Mouse (Mus musculus): ENCODE measurements around the gene Mrpl23. TPM values are rescaled to one million over a fixed set of nuclear protein-coding genes. Genes with fewer than 3 reads are reported as not detected.

Mrpl23 gene
- polyA plus RNA-seq, 1 experiment: 21.3 TPM

DNA sequence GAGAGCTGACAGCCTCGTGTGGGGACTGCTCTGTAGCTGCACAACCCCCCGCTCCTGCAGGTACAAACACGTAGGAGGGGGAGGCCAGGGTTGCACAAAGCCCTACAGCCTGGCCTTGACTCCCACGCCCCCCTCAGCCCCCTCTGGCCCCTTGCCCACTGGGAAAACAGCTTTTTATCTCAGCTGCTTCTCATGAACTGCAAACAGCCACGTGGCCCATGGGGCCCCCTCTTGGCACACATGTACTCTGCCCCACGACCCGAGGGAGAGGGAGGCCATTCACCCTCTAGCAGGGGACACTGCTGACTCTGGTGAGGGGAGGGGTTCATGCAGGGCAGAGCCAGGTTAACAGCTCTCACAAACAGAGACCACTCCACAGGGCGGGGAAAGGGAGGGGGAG lies 36.5 kb downstream of the Mrpl23 start:
- Histone ChIP-seq H3K27me3 (ENCODE audit: control insufficient read depth, insufficient read depth, low read length) (no peaks in the 10 kb centered on the region), H3K4me3 (ENCODE audit: control insufficient read depth, insufficient read depth, low read length) (no peak overlapping the region), H3K36me3 (ENCODE audit: control insufficient read depth, insufficient read depth, low read length) (no peaks in the 10 kb centered on the region), H3K27ac (ENCODE audit: control insufficient read depth, insufficient read depth, low read length) (no peak overlapping the region), H3K4me1 (replicated peaks; ENCODE audit: control insufficient read depth, insufficient read depth, low read length) (0 out of 2 replicates have a peak, but pooled peaks cover 5% of the 10 kb centered on the region)
- DNase-seq: no peak
- 71% methylated on average over 8 of the region's 8 CpGs for WGBS
- TF ChIP-seq POLR2A (IDR thresholded peaks at IDR 0.05; ENCODE audit: control insufficient read depth, extremely low read depth, insufficient read depth, low read length, poor library complexity) (no peak), CTCF (IDR thresholded peaks at IDR 0.05; ENCODE audit: borderline replicate concordance, control insufficient read depth, extremely low read depth, insufficient read depth, low read length, poor library complexity) (no peak)

DNA sequence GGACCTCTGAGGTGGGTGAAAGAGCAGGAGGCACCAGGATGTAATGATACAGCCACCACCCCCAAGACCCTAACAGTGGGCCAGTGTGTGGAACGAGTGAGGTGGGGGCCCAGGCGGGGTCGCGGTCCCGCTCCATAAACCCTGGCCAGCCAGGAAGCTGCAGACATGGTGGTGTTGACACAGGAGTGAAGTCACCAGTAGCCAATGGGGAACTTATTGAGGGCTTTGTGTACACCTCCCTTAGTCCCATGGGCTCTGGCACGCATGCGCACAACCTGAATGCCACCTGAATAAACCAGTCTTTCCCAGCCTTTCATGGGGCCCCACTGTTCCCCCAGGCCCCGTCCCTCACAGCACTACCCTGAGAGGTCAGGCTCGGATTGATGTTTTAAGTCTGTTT lies 38.1 kb downstream of the Mrpl23 start:
- Histone ChIP-seq H3K27me3 (ENCODE audit: control insufficient read depth, insufficient read depth, low read length) (no peaks in the 10 kb centered on the region), H3K36me3 (ENCODE audit: control insufficient read depth, insufficient read depth, low read length) (no peaks in the 10 kb centered on the region), H3K27ac (ENCODE audit: control insufficient read depth, insufficient read depth, low read length) (no peak overlapping the region), H3K4me3 (ENCODE audit: control insufficient read depth, insufficient read depth, low read length) (no peak overlapping the region), H3K4me1 (replicated peaks; ENCODE audit: control insufficient read depth, insufficient read depth, low read length) (0 out of 2 replicates have a peak, but pooled peaks cover 5% of the 10 kb centered on the region)
- TF ChIP-seq CTCF (IDR thresholded peaks at IDR 0.05; ENCODE audit: borderline replicate concordance, control insufficient read depth, extremely low read depth, insufficient read depth, low read length, poor library complexity): no peak
- TF ChIP-seq POLR2A (IDR thresholded peaks at IDR 0.05; ENCODE audit: control insufficient read depth, extremely low read depth, insufficient read depth, low read length, poor library complexity): no peak
- no peak for DNase-seq
- 91% methylated on average over 9 of the region's 9 CpGs for WGBS

DNA sequence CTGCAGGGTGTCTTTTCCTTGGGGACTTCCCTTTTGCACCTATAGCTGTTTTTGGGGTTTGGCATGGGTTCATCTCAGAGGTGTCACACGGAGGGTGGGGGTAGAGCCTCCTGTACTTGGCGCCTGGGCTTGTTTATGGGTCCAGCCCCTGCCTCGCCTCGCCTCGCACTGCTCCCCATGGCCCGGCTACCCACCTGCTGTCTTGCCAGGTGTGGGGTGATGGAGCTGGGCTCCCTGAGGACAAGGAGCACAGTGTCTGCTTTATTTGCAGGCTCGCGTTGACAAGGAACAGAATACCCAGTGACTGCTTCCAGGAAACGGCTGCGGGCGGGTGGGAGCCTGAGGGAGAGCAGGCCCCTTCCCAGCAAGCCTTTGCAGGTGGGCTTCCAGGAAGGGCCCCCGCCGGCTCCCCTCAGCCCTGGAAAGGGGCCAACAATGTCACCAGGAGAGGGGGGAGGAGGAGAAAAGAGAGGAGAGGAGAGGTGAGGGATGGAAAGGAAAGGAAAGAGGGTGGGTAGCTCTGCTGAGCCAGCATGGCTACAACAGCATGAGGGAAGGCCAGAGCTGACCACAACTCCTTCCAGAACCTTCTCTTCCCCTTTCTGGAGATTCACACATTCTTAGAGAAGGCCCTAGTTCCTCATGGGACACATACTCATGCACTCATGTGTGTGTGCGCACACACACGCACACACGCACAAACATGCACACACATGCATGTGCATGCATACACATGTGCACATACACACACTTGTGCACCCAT lies 39.2 kb downstream of the Mrpl23 start:
- 36% methylated on average over 16 of the region's 16 CpGs for WGBS
- H3K4me1 ChIP-seq (replicated peaks; ENCODE audit: control insufficient read depth, insufficient read depth, low read length): 0 out of 2 replicates have a peak, but pooled peaks cover 5% of the 10 kb centered on the region
- H3K4me3 ChIP-seq (ENCODE audit: control insufficient read depth, insufficient read depth, low read length): no peak overlapping the region
- no peaks in the 10 kb centered on the region for H3K36me3 ChIP-seq (ENCODE audit: control insufficient read depth, insufficient read depth, low read length)
- DNase-seq: no peak
- TF ChIP-seq CTCF (IDR thresholded peaks at IDR 0.05; ENCODE audit: borderline replicate concordance, control insufficient read depth, extremely low read depth, insufficient read depth, low read length, poor library complexity) (no peak), POLR2A (IDR thresholded peaks at IDR 0.05; ENCODE audit: control insufficient read depth, extremely low read depth, insufficient read depth, low read length, poor library complexity) (no peak)
- no peak overlapping the region for H3K27ac ChIP-seq (ENCODE audit: control insufficient read depth, insufficient read depth, low read length)
- H3K27me3 ChIP-seq (ENCODE audit: control insufficient read depth, insufficient read depth, low read length): no peaks in the 10 kb centered on the region

GRCm38 (mm10) chr7:142572343-142572742 lies 39.9 kb downstream of the Mrpl23 start:
- no peak for TF ChIP-seq CTCF (IDR thresholded peaks at IDR 0.05; ENCODE audit: borderline replicate concordance, control insufficient read depth, extremely low read depth, insufficient read depth, low read length, poor library complexity)
- no peak for TF ChIP-seq POLR2A (IDR thresholded peaks at IDR 0.05; ENCODE audit: control insufficient read depth, extremely low read depth, insufficient read depth, low read length, poor library complexity)
- H3K4me1 ChIP-seq (replicated peaks; ENCODE audit: control insufficient read depth, insufficient read depth, low read length): 0 out of 2 replicates have a peak, but pooled peaks cover 5% of the 10 kb centered on the region
- WGBS: 58% methylated on average over 7 of the region's 7 CpGs

GRCm38 (mm10) chr7:142572992-142573391 lies 40.5 kb downstream of the Mrpl23 start:
- H3K27ac ChIP-seq (ENCODE audit: control insufficient read depth, insufficient read depth, low read length): no peak overlapping the region
- DNase-seq: no peak
- 74% methylated on average over 6 of the region's 6 CpGs for WGBS
- no peaks in the 10 kb centered on the region for H3K36me3 ChIP-seq (ENCODE audit: control insufficient read depth, insufficient read depth, low read length)
- 0 out of 2 replicates have a peak, but pooled peaks cover 5% of the 10 kb centered on the region for H3K4me1 ChIP-seq (replicated peaks; ENCODE audit: control insufficient read depth, insufficient read depth, low read length)
- no peak overlapping the region for H3K4me3 ChIP-seq (ENCODE audit: control insufficient read depth, insufficient read depth, low read length)
- TF ChIP-seq CTCF (IDR thresholded peaks at IDR 0.05; ENCODE audit: borderline replicate concordance, control insufficient read depth, extremely low read depth, insufficient read depth, low read length, poor library complexity): no peak
- TF ChIP-seq POLR2A (IDR thresholded peaks at IDR 0.05; ENCODE audit: control insufficient read depth, extremely low read depth, insufficient read depth, low read length, poor library complexity): no peak
- H3K27me3 ChIP-seq (ENCODE audit: control insufficient read depth, insufficient read depth, low read length): no peaks in the 10 kb centered on the region

More at GRCm38 (mm10) chr7:142572343-142572742, 39.9 kb downstream of the Mrpl23 start:
- Histone ChIP-seq H3K27ac (ENCODE audit: control insufficient read depth, insufficient read depth, low read length) (no peak overlapping the region), H3K27me3 (ENCODE audit: control insufficient read depth, insufficient read depth, low read length) (no peaks in the 10 kb centered on the region), H3K36me3 (ENCODE audit: control insufficient read depth, insufficient read depth, low read length) (no peaks in the 10 kb centered on the region), H3K4me3 (ENCODE audit: control insufficient read depth, insufficient read depth, low read length) (no peak overlapping the region)
- DNase-seq: no peak

GRCm38 (mm10) chr7:142574155-142574660 lies 41.7 kb downstream of the Mrpl23 start:
- H3K27me3 ChIP-seq (ENCODE audit: control insufficient read depth, insufficient read depth, low read length): no peaks in the 10 kb centered on the region
- no peaks in the 10 kb centered on the region for H3K36me3 ChIP-seq (ENCODE audit: control insufficient read depth, insufficient read depth, low read length)
- no peak overlapping the region for H3K4me3 ChIP-seq (ENCODE audit: control insufficient read depth, insufficient read depth, low read length)
- 0 out of 2 replicates have a peak, but pooled peaks cover 5% of the 10 kb centered on the region for H3K4me1 ChIP-seq (replicated peaks; ENCODE audit: control insufficient read depth, insufficient read depth, low read length)
- 83% methylated on average over 3 of the region's 3 CpGs for WGBS
- H3K27ac ChIP-seq (ENCODE audit: control insufficient read depth, insufficient read depth, low read length): no peak overlapping the region
- DNase-seq: no peak
- no peak for TF ChIP-seq POLR2A (IDR thresholded peaks at IDR 0.05; ENCODE audit: control insufficient read depth, extremely low read depth, insufficient read depth, low read length, poor library complexity)
- no peak for TF ChIP-seq CTCF (IDR thresholded peaks at IDR 0.05; ENCODE audit: borderline replicate concordance, control insufficient read depth, extremely low read depth, insufficient read depth, low read length, poor library complexity)

Data from thymus, adult 2 months (tissue).